Mouse (Mus musculus) CH12.LX (cell line): Measurements from ENCODE around the gene Syt6.

Experiments used
- BHLHE40 ChIP-seq: IDR thresholded peaks from 2 replicates; pipeline ENCODE4 v1.6.1; 2011; ENCODE audit warnings: mild to moderate bottlenecking, low read depth, low read length, improper control_type of control experiment
- CHD2 ChIP-seq: IDR thresholded peaks from 2 replicates; pipeline ENCODE4 v1.6.1; 2011; ENCODE audit warnings: low read length, improper control_type of control experiment
- CTCF ChIP-seq, 2 experiments: IDR thresholded peaks in 1 of 2; conservative IDR thresholded peaks in 1 of 2; 2 replicates each; pipeline ENCODE4 v1.5.1; 2011 to 2012; ENCODE audit warnings: low read depth in 2 of 2, low read length in 2 of 2, improper control_type of control experiment in 1 of 2, inconsistent platforms in 1 of 2, mild to moderate bottlenecking in 1 of 2, moderate library complexity in 1 of 2
- EP300 ChIP-seq: IDR thresholded peaks from 2 replicates; pipeline ENCODE4 v1.6.1; 2011; ENCODE audit warnings: low read length, improper control_type of control experiment
- GABPA ChIP-seq: IDR thresholded peaks from 2 replicates; pipeline ENCODE4 v1.6.1; 2012; ENCODE audit warnings: low read depth, low read length, improper control_type of control experiment, inconsistent platforms; ENCODE audit not compliant: insufficient replicate concordance
- JUN ChIP-seq: IDR thresholded peaks from 2 replicates; pipeline ENCODE4 v1.6.1; 2011; ENCODE audit warnings: low read depth, mild to moderate bottlenecking, low read length, improper control_type of control experiment, moderate library complexity; ENCODE audit not compliant: insufficient read depth
- MAFK ChIP-seq: IDR thresholded peaks from 2 replicates; pipeline ENCODE4 v1.6.1; 2011; ENCODE audit warnings: low read length, improper control_type of control experiment; ENCODE audit not compliant: insufficient replicate concordance
- MEF2A ChIP-seq: IDR thresholded peaks from 2 replicates; pipeline ENCODE4 v1.6.1; 2014; ENCODE audit warnings: low read depth, mild to moderate bottlenecking, inconsistent platforms, low read length, improper control_type of control experiment, borderline replicate concordance
- NELFE ChIP-seq: IDR thresholded peaks from 2 replicates; pipeline ENCODE4 v1.6.1; 2011; ENCODE audit warnings: low read depth, low read length, improper control_type of control experiment
- POLR2A ChIP-seq: IDR thresholded peaks from 2 replicates; pipeline ENCODE4 v1.6.1; 2011; ENCODE audit warnings: low read depth, mild to moderate bottlenecking, improper control_type of control experiment, low read length
- POLR2AphosphoS2 ChIP-seq: IDR thresholded peaks from 2 replicates; pipeline ENCODE4 v1.6.1; 2011; ENCODE audit warnings: low read depth, low read length, improper control_type of control experiment
- RCOR1 ChIP-seq: conservative IDR thresholded peaks from 2 replicates; pipeline ENCODE4 v1.6.1; 2012; ENCODE audit warnings: low read depth, mild to moderate bottlenecking, inconsistent platforms, low read length, improper control_type of control experiment
- UBTF ChIP-seq: IDR thresholded peaks from 2 replicates; pipeline ENCODE4 v1.6.1; 2012; ENCODE audit warnings: low read depth, mild to moderate bottlenecking, inconsistent platforms, low read length, improper control_type of control experiment, moderate library complexity
- ZKSCAN1 ChIP-seq: IDR thresholded peaks from 2 replicates; pipeline ENCODE4 v1.6.1; 2012; ENCODE audit warnings: low read depth, inconsistent platforms, low read length, improper control_type of control experiment, borderline replicate concordance

GRCm38 (mm10) chr3:103689043-103689442 is 114.0 kb downstream of the Syt6 start:
- TF ChIP-seq POLR2A (no peak), POLR2AphosphoS2 (no peak), MAFK (no peak), CTCF (conservative IDR thresholded peaks at IDR 0.05 in 1 of 2, IDR thresholded peaks at IDR 0.05 in 1 of 2; ENCODE audit: low read depth in 2 of 2, low read length in 2 of 2) (no peak), EP300 (no peak), RCOR1 (no peak), BHLHE40 (no peak), UBTF (no peak), ZKSCAN1 (no peak), MEF2A (no peak), GABPA (no peak), NELFE (no peak), CHD2 (peak; percentile 53; the same call in 1 of the 2 replicates), JUN (no peak)
